Mouse (Mus musculus) colon, adult 2 months (tissue): ENCODE measurements around the gene Stat6. TPM values are rescaled to one million over a fixed set of nuclear protein-coding genes. Genes with fewer than 3 reads are reported as not detected.

Source experiments
- polyA plus RNA-seq: library from polyadenylated mRNA; depleted of rRNA; stranded (reverse); fragments of >200 nt; gene quantifications from 2 replicates; pipeline ENCODE4 v1.2.3, GENCODE M21; 2012; rRNA removed

Stat6 gene
- 65.8 and 79.3 TPM in 2 replicates for polyA plus RNA-seq

GRCm38 (mm10) chr10:127642772-127643552 is at the start of gene Stat6:
Stat6 (plus strand) TSS chr10:127642986.

DNA sequence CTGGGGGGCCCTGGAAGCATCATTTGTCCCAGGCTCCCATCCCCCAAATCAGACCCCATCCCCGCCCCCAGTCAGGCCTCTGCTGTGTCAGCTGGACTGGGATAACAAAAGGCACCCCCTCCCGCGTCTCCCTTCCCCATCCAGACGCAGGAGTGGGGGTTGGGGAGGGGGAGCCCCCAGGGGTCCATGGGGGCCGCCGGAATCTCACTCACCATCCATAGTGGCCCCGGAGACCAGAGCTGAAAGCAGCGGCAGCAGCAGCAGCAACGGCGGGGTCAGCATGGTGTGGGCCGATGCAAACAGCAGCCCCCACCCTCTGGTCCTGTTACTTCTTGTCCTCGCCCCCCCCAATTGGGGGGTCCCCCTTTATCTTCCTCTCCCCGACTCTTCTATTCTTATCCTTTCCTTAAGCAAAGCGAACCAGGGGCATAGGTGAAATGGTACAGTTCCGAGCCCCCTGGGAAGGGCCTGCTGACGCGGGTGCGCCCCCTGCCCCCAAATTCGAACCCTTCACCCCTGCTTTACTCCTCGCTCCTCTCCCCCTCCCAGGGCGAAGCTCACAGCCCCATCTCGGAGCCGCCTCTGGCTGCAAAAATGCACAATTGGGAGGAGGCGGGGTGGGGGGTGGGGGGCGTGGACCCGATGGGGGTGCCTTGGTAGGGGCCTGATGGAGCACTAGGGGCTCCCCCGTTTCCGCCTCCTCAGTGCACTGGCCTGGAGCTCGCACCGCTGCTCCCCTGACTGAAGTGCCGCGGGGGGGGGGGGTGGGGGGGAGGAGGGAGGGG is 22.2 kb upstream of the Stat6 start, which contains the start of gene Lrp1:
Gene Lrp1, minus strand, starts transcription at position 743 of the 785 bp plus-strand sequence.

GRCm38 (mm10) chr10:127666501-127667268 is 23.9 kb downstream of the Stat6 start, which contains the start of gene Nemp1:
Nemp1 (plus strand) TSS chr10:127666901.

GRCm38 (mm10) chr10:127668093-127669050 is 25.6 kb downstream of the Stat6 start, which contains the start of gene Nab2:
Nab2 (minus strand) TSS chr10:127668568.

DNA sequence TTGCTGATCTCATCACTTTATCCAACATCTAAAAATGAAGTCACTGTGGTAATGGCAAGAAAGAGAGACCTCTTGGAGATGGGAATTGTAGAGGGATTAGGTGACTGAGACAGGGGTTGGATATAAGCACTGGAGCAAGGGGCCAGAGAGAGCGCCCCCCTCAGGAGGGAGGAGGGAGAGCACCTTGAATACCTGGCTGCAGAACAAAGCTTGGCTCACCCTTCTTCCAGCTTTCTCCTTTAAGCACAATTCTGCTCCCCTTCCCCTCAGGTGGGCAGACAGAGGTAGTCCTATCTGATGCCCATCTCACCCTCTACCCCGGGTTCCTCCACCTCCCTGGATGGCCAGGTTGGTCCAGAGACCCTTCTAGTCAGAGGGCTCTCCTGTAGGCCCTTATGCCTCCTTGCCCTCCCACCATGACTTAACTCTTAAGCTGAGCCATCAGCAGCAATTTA is 62.0 kb downstream of the Stat6 start, which contains the start of gene Myo1a:
Gene Myo1a, plus strand, starts transcription at position 405 of the 455 bp plus-strand sequence.

Other genes with a start within 250 kb of the Stat6 start
- 0.13 and 1.0 TPM in 2 replicates for gene Stac3, start 141.3 kb upstream of the Stat6 start, polyA plus RNA-seq
- 8.9 and 10.9 TPM in 2 replicates for gene Ndufa4l2, start 128.0 kb upstream of the Stat6 start, polyA plus RNA-seq
- 40.7 and 44.2 TPM in 2 replicates for gene Shmt2, start 120.5 kb upstream of the Stat6 start, polyA plus RNA-seq
- 0.10 and 0.34 TPM in 2 replicates for gene Nxph4, start 108.4 kb upstream of the Stat6 start, polyA plus RNA-seq
- gene Lrp1, start 21.8 kb upstream of the Stat6 start, polyA plus RNA-seq: 138 and 148 TPM in 2 replicates
- gene Nemp1, start 23.9 kb downstream of the Stat6 start, polyA plus RNA-seq: 2.4 TPM in 2 replicates
- gene Nab2, start 25.6 kb downstream of the Stat6 start, polyA plus RNA-seq: 14.5 and 15.4 TPM in 2 replicates
- gene Myo1a, start 62.2 kb downstream of the Stat6 start, polyA plus RNA-seq: 132 and 140 TPM in 2 replicates
- not detected in 2 replicates for gene Tac2, start 81.5 kb downstream of the Stat6 start, polyA plus RNA-seq
- gene Zbtb39, start 96.6 kb downstream of the Stat6 start, polyA plus RNA-seq: 6.9 and 7.8 TPM in 2 replicates
- gene Gpr182, start 108.7 kb downstream of the Stat6 start, polyA plus RNA-seq: 1.7 TPM in 2 replicates
- 0.21 and 0.34 TPM in 2 replicates for gene Rdh1, start 116.7 kb downstream of the Stat6 start, polyA plus RNA-seq
- gene Rdh16f1, start 116.8 kb downstream of the Stat6 start, polyA plus RNA-seq: 0.12 and 1.0 TPM in 2 replicates
- gene Rdh9, start 133.4 kb downstream of the Stat6 start, polyA plus RNA-seq: 7.8 and 13.4 TPM in 2 replicates
- 11.2 and 12.1 TPM in 2 replicates for gene Rdh16, start 158.2 kb downstream of the Stat6 start, polyA plus RNA-seq
- gene Rdh19, start 206.9 kb downstream of the Stat6 start, polyA plus RNA-seq: 0.10 and 0.49 TPM in 2 replicates
- gene Rdh16f2, start 223.5 kb downstream of the Stat6 start, polyA plus RNA-seq: 0.31 and 1.4 TPM in 2 replicates
- gene Rdh7, start 245.8 kb downstream of the Stat6 start, polyA plus RNA-seq: 0.06 and 0.08 TPM in 2 replicates